Mouse (Mus musculus): ENCODE results near the gene Pgs1.

Gene Pgs1

DNA sequence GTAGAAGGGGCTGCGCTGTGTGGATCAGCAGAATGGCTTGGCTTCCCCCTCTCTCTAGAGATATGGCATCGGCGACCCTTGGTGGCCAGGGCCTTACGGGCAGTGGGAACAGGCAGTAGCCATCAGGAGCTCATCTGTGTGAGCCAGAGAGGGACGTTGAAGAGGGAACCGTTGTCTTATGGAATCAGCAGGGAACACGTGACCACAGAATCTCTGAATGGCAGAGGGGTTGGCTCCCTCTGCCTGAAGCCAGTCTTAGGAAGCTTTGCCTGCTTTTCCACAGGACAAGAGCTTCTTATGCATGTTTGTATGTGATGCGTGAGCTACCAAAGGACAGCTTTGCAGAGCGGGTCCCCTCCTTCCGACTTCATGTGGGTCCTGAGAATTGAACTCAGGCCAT lies 72.8 kb downstream of the Pgs1 start:
- no peak for DNase-seq

DNA sequence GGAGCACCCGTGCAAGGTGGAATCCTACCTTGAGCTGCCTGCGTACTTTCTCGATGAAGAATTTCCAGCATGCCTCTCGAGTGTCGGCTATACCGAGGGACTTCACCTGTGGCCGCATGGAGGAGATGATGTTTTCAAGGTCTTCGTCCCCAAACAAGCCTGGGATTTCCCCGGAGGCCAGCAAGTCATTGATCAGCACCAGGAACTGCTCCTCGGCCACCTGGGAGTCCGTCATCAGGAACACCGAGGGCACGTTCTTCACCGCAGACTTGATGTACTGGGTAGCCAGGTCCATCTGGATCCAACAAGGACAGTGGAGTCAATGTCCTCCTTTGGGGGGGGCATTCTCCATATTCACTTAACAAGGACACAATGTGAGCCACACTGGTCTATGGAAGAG lies 73.9 kb downstream of the Pgs1 start:
- no peak for DNase-seq

DNA sequence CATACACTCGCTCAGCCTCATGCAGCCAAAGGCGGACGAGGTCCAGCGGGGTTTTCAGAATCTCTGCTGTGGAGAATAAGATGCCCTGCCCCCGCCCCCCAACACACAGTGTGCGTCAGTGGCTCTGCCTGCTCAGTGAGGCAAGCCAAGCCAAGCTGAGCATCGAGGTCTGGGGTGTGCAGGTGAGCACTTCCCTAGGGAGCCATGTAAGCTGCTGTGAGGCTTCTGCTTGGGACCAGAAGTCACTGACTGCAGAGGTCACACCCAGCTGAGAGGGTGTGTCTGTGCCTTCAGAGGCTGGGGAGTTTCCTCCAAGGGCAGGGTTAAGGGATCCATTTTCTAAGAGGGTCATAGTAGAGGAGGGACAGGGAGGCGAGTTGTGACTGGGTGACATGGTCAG lies 81.5 kb downstream of the Pgs1 start:
- no peak for DNase-seq

DNA sequence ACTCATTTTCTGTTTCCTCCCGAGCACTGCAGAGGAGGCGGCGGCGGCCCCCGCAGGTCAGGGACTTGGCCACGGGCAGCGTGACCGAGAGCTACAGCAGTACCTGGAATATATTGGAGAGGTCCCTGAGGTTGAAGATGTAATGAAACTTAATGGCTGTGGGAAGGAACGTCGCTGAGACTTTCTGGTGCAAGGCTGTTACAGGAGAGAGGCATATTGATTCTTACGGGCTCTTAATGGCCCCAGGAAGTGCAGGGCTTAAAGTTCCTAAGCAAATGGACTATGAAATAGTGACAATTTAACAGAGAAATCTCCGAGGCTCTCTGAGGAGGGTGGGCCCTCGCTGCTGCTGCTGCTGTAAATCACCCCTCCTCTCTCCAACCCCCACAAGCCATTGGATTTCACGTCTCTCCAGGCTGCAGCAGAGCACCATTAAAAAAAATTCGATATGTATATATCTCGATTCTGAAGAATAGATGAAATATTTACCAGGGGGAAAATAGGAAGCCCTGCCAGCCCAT lies 82.8 kb downstream of the Pgs1 start:
- DNase-seq: no peak

DNA sequence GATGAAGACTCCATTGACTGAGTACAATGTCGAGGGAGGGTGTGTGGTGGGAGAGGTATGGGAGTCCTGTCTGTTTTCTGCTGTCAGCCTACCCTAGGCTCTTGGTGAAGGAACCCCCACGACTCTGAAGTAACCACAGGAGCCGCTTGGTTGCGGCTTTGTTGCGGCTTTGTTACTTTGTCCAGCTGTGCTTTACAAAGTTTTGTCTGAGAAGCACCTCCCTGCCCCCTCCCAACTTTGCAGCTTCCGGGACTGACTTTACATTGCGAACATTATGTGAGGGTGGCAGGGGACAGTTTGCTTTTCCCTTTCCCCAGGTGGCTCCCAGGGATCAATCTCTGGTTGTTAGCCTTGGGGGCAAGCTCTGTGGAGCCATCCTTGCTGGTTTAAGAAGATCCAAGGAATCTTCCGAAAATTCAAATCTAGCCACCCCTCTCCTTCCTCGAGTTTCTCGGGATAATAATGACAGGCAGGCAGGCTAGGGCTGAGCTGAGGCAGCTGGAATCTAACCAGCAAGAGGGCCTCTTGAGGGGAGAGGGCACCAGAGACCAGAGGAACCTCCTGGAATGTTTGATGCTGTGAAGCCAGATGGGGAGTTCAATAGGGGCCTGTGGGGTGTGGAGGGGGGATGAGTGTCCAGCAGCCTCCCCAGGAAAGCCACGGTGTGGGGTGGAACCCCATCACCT lies 85.3 kb downstream of the Pgs1 start:
- no peak for DNase-seq

Measured in cerebellum, adult 9-10 months (tissue).